Mouse (Mus musculus) kidney, postnatal 10 days (tissue): ENCODE measurements around the gene Grin2b.
A peak's percentile ranks its signal among the peaks of the same experiment; 100 is the strongest.

Experiments
- DNase-seq: peaks from one replicate; pipeline ENCODE4 v3.0.0; 2021; ENCODE audit warnings: mixed read lengths

Gene Grin2b

GRCm38 (mm10) chr6:135994691-135995090 lies 178.6 kb downstream of the Grin2b start:
- DNase-seq, result peak; percentile 43

GRCm38 (mm10) chr6:135993897-135994296 lies 179.4 kb downstream of the Grin2b start:
- DNase-seq, result no peak

DNA sequence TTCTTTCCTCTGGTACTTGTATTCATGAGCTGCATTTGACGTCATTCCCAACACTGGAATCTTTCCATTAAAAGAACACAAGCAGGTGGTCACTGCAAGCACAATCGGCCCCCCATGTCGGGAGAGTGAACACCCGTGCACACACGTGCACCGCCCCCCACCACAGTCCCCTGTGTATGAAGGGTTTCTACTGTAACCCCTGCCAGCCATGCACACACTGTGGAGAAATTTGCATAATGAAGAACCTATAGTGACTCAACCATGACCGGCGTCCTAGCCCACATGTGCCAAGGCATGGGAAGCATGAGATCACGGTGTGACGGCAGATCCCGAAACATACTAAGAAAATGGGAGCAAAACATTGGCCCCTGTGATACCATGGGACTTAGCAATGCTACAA lies 179.9 kb downstream of the Grin2b start:
- no peak for DNase-seq

- no peak for DNase-seq
These were observed 197.2 kb downstream of the Grin2b start for GRCm38 (mm10) chr6:135976106-135976505.

- no peak for DNase-seq
These were observed 200.8 kb downstream of the Grin2b start for GRCm38 (mm10) chr6:135972481-135972880.

DNA sequence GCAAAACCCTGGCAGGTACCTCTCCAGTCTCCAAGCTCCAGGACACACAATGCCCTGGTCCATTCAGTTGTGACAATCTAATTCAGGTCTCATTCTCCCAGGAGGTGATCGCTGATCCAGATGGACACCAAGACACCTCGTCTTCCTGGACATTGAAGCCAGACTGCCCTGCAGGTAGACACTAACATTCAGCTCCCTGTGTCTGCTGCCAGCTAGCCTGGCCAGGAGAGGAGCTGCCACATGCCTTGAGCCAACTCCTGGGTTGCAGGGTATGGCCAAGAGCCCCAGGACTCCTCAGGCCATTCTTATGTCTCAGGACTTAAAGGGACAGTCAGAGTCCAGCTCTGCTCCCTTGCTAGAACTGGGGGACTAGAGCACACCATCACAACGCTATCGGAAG lies 201.8 kb downstream of the Grin2b start:
- DNase-seq, result no peak

- DNase-seq, result no peak
These were observed 202.5 kb downstream of the Grin2b start for GRCm38 (mm10) chr6:135970716-135971318.

- DNase-seq, result no peak
These were observed 211.5 kb downstream of the Grin2b start for GRCm38 (mm10) chr6:135961766-135962165.

- DNase-seq, result no peak
These were observed 213.7 kb downstream of the Grin2b start for GRCm38 (mm10) chr6:135959629-135960028.

DNA sequence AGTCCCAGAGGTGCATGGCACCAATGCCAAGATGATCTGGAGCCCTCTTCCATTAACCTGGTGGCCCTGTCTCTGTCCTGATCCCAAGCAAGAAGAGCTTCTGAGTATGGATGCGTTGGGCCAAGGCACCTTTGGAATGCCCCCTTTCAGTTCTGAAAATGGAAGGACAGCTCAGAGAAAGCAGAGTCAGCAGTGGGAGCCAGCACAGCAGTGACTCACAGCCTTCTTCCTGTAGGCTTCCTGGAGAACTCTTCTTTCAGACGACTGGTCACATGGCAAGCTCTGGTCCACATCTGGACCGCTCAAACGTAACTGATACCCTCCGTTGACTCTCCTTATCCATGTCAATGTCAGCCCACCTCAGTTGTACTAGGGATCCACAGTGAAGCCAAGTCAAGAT lies 221.6 kb downstream of the Grin2b start:
- no peak for DNase-seq

DNA sequence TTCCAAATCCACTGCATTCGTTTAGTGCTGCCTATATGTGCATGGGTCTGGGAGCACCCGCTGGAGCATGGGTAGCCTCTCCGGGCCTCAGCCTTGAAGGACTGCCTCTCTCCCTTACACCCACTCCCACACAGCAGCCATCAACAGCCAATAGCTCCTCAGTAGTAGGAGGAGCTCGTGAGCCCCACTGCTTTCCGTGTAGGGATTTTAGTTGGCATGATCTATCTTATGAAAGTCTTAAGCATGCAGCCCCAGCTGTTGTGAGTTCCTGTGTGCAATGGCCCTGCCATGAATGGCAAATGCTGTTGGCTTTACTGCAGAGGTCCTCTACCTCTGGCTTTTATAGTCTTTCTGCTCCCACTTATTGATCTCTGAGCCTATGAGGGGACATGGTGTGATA lies 227.8 kb downstream of the Grin2b start:
- DNase-seq, result no peak

GRCm38 (mm10) chr6:135944358-135944757 lies 229.0 kb downstream of the Grin2b start:
- no peak for DNase-seq

- DNase-seq, result no peak
These were observed 230.1 kb downstream of the Grin2b start for GRCm38 (mm10) chr6:135943121-135943617.

- DNase-seq, result no peak
These were observed 240.4 kb downstream of the Grin2b start for GRCm38 (mm10) chr6:135932924-135933323.

- no peak for DNase-seq
These were observed 240.9 kb downstream of the Grin2b start for GRCm38 (mm10) chr6:135932400-135932920.

GRCm38 (mm10) chr6:135917676-135918075 lies 255.6 kb downstream of the Grin2b start:
- DNase-seq, result no peak

GRCm38 (mm10) chr6:135914608-135915007 lies 258.7 kb downstream of the Grin2b start:
- DNase-seq, result no peak

GRCm38 (mm10) chr6:135912114-135912513 lies 261.2 kb downstream of the Grin2b start:
- DNase-seq, result no peak

GRCm38 (mm10) chr6:135911131-135911530 lies 262.2 kb downstream of the Grin2b start:
- DNase-seq, result no peak

DNA sequence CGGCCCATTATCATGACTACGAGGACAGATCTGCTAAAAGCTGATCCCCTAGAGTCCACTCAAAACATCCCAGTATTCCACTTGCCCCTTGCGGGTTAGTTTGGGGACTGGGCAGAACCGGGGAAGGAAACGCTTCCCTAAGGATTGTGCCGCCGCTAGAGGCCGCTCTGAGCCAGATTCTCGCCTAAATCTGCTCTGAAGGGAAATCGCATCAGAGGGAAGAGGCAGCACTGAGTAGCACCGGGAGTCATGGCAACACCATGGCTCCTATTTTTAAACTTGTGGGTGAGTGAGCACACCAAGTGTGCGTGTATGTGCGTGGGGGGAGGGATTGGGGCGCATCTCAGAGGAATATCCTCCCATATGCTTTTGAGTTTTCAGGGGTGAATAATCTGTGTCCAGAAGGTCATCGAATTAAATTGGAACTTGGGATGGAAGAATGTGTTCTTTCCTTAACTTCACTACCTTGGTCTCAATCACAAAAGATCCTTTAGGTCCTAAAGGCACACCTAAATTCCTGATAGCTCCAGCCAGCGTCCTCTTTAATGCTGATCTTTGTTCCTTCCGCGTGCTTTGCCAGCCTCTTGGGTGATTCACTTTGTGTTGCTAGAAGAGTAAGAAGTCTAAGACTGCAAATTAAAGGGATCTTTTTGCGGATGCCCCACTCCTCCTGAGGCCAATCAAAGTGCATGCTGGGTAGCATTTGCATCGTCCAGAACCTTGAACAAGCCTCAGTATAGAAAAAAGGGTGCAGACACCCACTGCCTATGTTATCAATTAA lies 265.6 kb downstream of the Grin2b start:
- peak; percentile 92 for DNase-seq

- no peak for DNase-seq
These were observed 266.2 kb downstream of the Grin2b start for GRCm38 (mm10) chr6:135907137-135907536.

DNA sequence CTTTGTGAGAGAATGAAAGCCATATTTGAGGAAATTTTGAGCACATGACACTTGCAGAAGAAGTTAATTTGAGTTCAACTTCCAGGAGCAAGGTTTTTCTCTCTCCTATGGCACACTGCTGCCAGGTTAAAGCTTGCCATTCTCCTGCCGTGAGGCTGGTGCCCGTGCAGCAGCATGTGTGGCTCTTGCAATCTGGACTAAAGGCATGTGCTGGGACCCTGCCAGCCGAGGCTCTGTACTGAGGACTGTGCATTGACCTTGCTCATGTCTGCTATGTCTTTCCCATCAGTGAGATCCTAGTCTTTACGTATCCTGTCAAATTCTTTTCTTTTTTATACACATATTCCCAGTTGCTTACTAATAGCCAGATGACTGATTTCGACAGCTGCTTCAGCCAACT lies 268.9 kb downstream of the Grin2b start:
- no peak for DNase-seq

GRCm38 (mm10) chr6:135900410-135900809 lies 272.9 kb downstream of the Grin2b start:
- DNase-seq, result no peak

GRCm38 (mm10) chr6:135899225-135899624 lies 274.1 kb downstream of the Grin2b start:
- DNase-seq, result no peak
